Mouse (Mus musculus) heart, adult 18-20 months (tissue): ENCODE measurements around the gene Nlk. TPM values are rescaled to one million over a fixed set of nuclear protein-coding genes. Genes with fewer than 3 reads are reported as not detected.
"Not testable (repeated sequence)": the region's sequence is repeated elsewhere in the genome, so short reads cannot be mapped to it uniquely, and the experiment has no call there.

Source experiments
- DNase-seq, 2 experiments: peaks; one replicate each; pipeline ENCODE4 v3.0.0; 2021 to 2022; ENCODE audit warnings: mixed read lengths in 1 of 2
- total RNA-seq, 2 experiments: library from RNA; stranded (reverse); gene quantifications; 2 replicates each; pipeline ENCODE4 v1.2.3; 2021

Gene Nlk
- total RNA-seq, 2 experiments from 2014 or later, result 13.1 to 13.2 TPM

GRCm38 (mm10) chr11:78690547-78690946 is 6.6 kb downstream of the Nlk start:
- DNase-seq, result no peak

- DNase-seq, result no peak
These were observed 16.1 kb downstream of the Nlk start for GRCm38 (mm10) chr11:78681058-78681457.

- no peak for DNase-seq
These were observed 18.4 kb downstream of the Nlk start for GRCm38 (mm10) chr11:78678761-78679160.

DNA sequence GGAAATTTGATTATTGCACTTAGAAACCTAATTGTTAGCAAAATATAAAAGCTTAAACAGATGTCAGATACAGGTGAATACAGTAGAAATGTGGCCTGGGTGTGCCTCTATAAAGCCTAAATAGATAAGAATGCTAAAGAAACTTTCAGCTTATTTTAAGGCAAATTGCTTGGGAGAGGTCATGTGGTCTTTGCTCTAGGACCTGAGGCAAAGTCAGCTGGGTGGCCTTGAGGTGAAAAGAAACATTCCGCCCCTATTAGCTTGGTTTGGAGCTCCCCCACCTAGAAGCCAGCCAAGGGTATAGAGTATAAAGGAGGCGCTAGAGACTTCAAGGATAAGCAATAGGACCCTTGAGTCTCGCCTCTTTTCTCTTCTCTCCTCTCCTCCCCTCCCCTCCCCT is 28.5 kb downstream of the Nlk start:
- DNase-seq, result no peak

GRCm38 (mm10) chr11:78664853-78665252 is 32.3 kb downstream of the Nlk start:
- no peak for DNase-seq

GRCm38 (mm10) chr11:78663916-78664315 is 33.3 kb downstream of the Nlk start:
- DNase-seq, result no peak

GRCm38 (mm10) chr11:78649143-78649542 is 48.0 kb downstream of the Nlk start:
- DNase-seq, result no peak

DNA sequence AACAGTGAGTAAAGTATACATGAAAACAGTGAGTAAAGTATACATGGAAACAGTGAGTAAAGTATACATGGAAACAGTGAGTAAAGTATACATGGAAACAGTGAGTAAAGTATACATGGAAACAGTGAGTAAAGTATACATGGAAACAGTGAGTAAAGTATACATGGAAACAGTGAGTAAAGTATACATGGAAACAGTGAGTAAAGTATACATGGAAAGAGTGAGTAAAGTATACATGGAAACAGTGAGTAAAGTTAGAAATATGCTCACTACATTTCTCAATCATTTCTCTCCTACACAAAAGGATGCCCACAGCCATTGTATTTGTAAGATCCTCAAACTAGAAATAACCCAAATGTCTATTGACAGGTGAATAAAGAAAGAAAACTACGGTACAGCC is 48.8 kb downstream of the Nlk start:
- DNase-seq, result not testable (repeated sequence)

GRCm38 (mm10) chr11:78643746-78644145 is 53.4 kb downstream of the Nlk start:
- DNase-seq, result no peak

GRCm38 (mm10) chr11:78642151-78642550 is 55.0 kb downstream of the Nlk start:
- no peak for DNase-seq

GRCm38 (mm10) chr11:78641088-78641487 is 56.1 kb downstream of the Nlk start:
- DNase-seq, result no peak

DNA sequence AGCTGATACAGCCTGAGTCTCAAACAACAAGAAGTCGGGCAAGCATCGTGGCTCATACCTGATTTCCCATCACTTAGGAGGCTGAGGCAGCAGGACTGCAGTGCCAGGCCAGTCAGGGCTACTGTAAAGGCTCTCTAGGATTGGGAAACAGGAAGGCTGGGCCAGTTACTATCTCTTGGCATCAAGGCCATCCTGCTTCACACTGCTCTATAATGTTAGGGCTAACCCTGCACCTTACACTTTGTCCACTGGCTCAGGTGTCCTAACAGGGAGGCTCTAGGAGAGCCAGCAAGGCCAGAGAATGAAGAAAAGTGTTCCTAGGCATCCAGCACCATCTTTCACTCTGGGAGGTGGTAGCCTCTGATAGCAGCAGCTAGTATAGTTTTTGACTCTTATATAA is 64.4 kb downstream of the Nlk start:
- no peak for DNase-seq

DNA sequence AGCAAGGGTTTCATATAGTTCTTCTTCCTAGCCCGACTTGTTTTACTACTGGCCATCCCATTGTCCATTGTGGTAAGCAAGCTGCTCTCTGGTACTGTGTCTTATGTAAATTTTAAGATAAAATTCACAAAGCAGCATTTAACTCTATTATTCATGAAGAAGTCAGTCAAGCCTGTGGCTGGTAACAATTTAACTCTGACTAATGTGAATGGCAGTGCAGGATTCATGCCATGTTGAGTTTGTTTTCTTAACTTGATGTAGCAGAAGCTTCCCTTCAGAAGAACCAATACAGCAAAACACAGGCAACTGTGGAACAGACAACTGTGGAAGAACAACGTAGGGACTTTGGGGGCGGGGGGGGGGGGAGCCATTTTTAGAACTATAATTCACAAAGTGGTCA is 68.3 kb downstream of the Nlk start:
- DNase-seq, result no peak

- DNase-seq, result peak; percentile 35 to 67
These were observed 72.8 kb downstream of the Nlk start for GRCm38 (mm10) chr11:78624377-78624776.

GRCm38 (mm10) chr11:78621926-78622325 is 75.2 kb downstream of the Nlk start:
- no peak for DNase-seq

- no peak for DNase-seq
These were observed 77.0 kb downstream of the Nlk start for GRCm38 (mm10) chr11:78620179-78620578.

- DNase-seq, result no peak
These were observed 85.9 kb downstream of the Nlk start for GRCm38 (mm10) chr11:78611273-78611672.

DNA sequence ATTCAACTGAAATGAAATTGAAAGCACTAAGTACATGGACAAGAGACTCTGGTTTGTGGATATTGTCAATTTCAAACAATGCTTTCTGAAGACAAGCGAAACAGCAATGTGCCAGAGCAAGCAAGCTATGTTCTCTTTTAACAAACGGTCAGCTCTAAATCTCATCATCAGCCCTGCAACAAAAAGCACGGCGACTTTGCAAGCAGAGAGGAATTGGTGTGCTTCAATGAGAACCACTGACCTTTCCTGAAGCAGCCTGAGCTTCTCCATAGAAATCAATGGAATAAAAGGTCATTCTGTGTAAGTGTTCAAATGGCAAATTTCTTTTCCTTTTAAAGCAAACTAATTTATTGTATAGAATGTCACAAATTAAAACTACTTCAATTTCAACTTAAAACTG is 87.5 kb downstream of the Nlk start:
- no peak for DNase-seq

- no peak for DNase-seq
These were observed 92.3 kb downstream of the Nlk start for GRCm38 (mm10) chr11:78604826-78605225.

DNA sequence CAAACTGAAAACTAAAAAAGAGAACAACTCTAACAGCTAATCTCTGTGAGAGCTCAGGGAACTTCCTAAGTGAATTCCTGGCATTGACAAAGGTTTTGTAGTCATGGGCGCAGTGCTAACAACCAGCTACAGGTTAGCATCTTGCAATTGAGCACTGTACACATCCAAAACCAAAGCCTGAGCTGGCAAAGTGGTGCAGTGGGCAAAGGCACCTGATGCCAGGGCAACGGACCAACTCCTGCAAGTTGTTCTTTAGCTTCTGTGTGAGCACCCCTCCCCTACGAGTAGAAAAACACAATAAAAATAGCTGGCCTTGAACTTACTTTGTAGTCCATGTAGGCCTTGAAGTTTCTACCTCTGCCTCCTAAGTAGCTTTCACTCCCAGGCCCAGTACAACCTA is 94.4 kb downstream of the Nlk start:
- DNase-seq, result no peak

- DNase-seq, result no peak
These were observed 96.1 kb downstream of the Nlk start for GRCm38 (mm10) chr11:78600926-78601590.

DNA sequence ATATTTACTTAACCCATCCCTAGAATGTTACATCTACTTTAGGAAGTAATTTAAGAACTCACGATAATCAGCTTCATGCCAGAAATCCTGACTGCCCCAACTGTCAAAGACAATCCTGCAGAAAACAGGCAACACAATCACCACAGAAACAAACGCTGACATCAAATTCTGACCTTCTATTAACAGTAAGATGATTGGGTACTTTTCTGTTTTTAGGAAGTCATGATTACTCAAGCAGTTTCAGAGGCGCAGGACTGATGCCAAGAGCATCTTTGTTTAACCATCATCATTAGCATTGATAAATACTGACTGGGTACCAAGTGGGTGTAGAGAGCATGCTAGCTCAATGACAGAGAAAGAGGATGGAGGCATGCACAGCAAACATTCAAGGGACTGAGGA is 96.7 kb downstream of the Nlk start:
- DNase-seq, result peak in 1 of 2 experiments; percentile 10

DNA sequence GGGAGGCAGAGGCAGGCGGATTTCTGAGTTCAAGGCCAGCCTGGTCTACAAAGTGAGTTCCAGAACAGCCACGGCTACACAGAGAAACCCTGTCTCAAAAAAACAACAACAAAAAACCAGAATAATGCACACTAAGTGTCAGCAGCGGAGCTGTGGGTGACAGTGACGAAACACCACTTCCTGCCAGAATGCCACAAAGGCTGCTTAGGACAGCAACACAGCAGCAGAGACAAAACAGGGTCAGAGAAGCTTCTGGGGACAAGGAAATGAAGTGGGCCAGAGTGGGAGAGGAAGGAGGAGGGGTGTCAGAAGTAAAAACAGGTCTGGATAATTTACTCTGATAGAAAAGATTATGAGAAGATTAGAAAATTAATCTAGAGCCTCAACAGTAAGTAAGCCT is 97.1 kb downstream of the Nlk start:
- DNase-seq, result peak; percentile 18 to 36

DNA sequence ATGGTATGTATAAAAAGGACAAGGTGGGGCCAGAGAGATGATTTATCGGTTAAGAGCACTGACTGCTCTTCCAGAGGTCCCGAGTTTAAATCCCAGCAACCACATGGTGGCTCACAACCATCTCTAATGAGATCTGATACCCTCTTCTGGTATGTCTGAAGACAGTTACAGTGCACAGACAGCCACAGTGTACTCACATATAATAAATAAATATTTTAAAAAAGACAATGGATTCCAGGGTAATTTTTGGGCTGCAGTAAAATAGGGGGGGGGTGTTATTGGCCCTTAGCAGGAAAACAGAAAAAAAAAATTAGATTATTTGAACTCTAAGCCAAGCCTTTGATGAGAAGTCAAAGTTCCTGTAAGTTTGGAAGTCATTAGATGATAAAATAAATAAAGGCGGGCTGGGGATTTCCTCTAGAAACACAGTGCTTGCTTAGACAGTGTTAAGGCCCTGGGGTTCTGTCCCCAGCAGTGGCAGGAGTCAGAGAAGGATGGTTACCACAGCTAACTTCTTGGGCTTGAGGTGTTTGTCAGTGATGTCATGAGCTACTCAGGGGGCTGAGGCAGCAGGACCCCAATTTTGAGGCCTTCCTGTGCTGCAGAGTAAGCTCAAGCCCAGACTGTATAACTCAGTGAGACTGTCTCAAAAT is 98.3 kb downstream of the Nlk start:
- no peak for DNase-seq
